Mouse (Mus musculus) thymus, adult 2 months (tissue): Measurements from ENCODE around the gene Atp10a. TPM values are rescaled to one million over a fixed set of nuclear protein-coding genes. Genes with fewer than 3 reads are reported as not detected.

Experiments used
- DNase-seq: peaks from one replicate; pipeline ENCODE4 v3.0.0; 2021
- H3K27ac ChIP-seq: fragments of 200-500 bp; 2 replicates; pipeline ENCODE4 v1.5.1; 2012; ENCODE audit warnings: low read length, control low read depth; ENCODE audit not compliant: control insufficient read depth, insufficient read depth
- H3K27me3 ChIP-seq: fragments of 200-500 bp; 2 replicates; pipeline ENCODE4 v1.6.1; 2012; ENCODE audit warnings: mild to moderate bottlenecking, low read length, moderate library complexity, mixed read lengths; ENCODE audit not compliant: control insufficient read depth, insufficient read depth
- H3K36me3 ChIP-seq: fragments of 200-500 bp; 2 replicates; pipeline ENCODE4 v1.6.1; 2012; ENCODE audit warnings: mild to moderate bottlenecking, low read length, moderate library complexity; ENCODE audit not compliant: control insufficient read depth, insufficient read depth
- H3K4me1 ChIP-seq: fragments of 200-500 bp; replicated peaks from 2 replicates; pipeline ENCODE4 v1.6.1; 2012; ENCODE audit warnings: low read length; ENCODE audit not compliant: control insufficient read depth, insufficient read depth
- H3K4me3 ChIP-seq: fragments of 200-500 bp; 2 replicates; pipeline ENCODE4 v1.5.1; 2012; ENCODE audit warnings: mild to moderate bottlenecking, low read length, control low read depth, moderate library complexity; ENCODE audit not compliant: control insufficient read depth, insufficient read depth
- CTCF ChIP-seq: fragments of 200-500 bp; IDR thresholded peaks from 2 replicates; pipeline ENCODE4 v1.5.1; 2012; ENCODE audit warnings: mild to moderate bottlenecking, control low read depth, low read length, moderate library complexity, borderline replicate concordance; ENCODE audit not compliant: control insufficient read depth, poor library complexity, insufficient read depth; ENCODE audit errors: extremely low read depth
- POLR2A ChIP-seq: fragments of 200-500 bp; IDR thresholded peaks from 2 replicates; pipeline ENCODE4 v1.6.1; 2012; ENCODE audit warnings: mild to moderate bottlenecking, low read length, control low read depth, moderate library complexity; ENCODE audit not compliant: control insufficient read depth, poor library complexity, insufficient read depth; ENCODE audit errors: extremely low read depth
- WGBS: fragments of 180-500 bp; shearing (Covaris S2); methylation state at CpG from one replicate; pipeline ENCODE4 v1.1.7; 2018; 5-methylcytosine and 5-hydroxymethylcytosine counted together
- polyA plus RNA-seq: library from polyadenylated mRNA; depleted of rRNA; stranded (reverse); fragments of >200 nt; gene quantifications from 2 replicates; pipeline ENCODE4 v1.2.3, GENCODE M21; 2012

Atp10a gene
- polyA plus RNA-seq, 1 experiment: 54.8 TPM

- no peaks in the 10 kb centered on the region for H3K27me3 ChIP-seq
- no peaks in the 10 kb centered on the region for H3K36me3 ChIP-seq
- no peak overlapping the region for H3K4me3 ChIP-seq
- DNase-seq: no peak
- TF ChIP-seq POLR2A (no peak), CTCF (no peak)
- H3K27ac ChIP-seq: no peak overlapping the region
- WGBS: 94% methylated on average over 4 of the region's 4 CpGs
- no peaks in the 10 kb centered on the region for H3K4me1 ChIP-seq
Measured at GRCm38 (mm10) chr7:58640456-58640855, 15.5 kb upstream of the Atp10a start.

GRCm38 (mm10) chr7:58641916-58642315 is 14.1 kb upstream of the Atp10a start:
- no peak for DNase-seq
- 94% methylated on average over 3 of the region's 3 CpGs for WGBS
- H3K4me1 ChIP-seq: no peaks in the 10 kb centered on the region
- H3K36me3 ChIP-seq: no peaks in the 10 kb centered on the region
- H3K4me3 ChIP-seq: no peak overlapping the region
- H3K27ac ChIP-seq: no peak overlapping the region
- no peak for TF ChIP-seq CTCF
- no peak for TF ChIP-seq POLR2A
- no peaks in the 10 kb centered on the region for H3K27me3 ChIP-seq

DNA sequence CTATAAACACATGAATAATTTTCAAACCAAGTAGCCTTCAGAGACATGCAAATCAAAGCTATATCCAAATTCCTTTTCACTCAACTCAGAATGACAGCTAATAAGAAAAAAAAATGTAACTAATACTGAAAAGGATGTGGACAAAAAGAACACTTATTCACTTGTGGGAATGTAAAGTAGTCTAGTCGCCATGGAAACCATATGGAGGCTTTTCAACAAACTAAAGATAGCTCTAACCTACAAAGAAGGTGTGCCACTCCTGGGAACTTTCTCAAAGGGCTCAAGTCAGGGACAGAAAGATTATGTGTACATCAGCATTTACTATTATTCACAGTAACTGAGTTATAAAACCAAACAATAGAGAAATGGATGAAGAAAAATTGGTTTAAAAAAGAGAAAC is 8.6 kb upstream of the Atp10a start:
- no peak for DNase-seq
- Histone ChIP-seq H3K4me1 (no peaks in the 10 kb centered on the region), H3K27me3 (no peaks in the 10 kb centered on the region), H3K27ac (no peak overlapping the region), H3K36me3 (no peaks in the 10 kb centered on the region), H3K4me3 (no peak overlapping the region)
- TF ChIP-seq CTCF: no peak
- TF ChIP-seq POLR2A: no peak
- 76% methylated on average over 1 of the region's 1 CpGs for WGBS

GRCm38 (mm10) chr7:58657913-58658789 is 2.2 kb downstream of the Atp10a start:
- H3K4me1 ChIP-seq: peaks cover 29% of the 10 kb centered on the region
- DNase-seq: peak; percentile 81
- TF ChIP-seq POLR2A: peak; percentile 75; the same call in 1 of the 2 replicates
- peak; percentile 46; the same call in 1 of the 2 replicates for TF ChIP-seq CTCF

GRCm38 (mm10) chr7:58658790-58659405 is 2.9 kb downstream of the Atp10a start:
- DNase-seq: no peak
- peaks cover 29% of the 10 kb centered on the region for H3K4me1 ChIP-seq
- TF ChIP-seq CTCF: no peak
- TF ChIP-seq POLR2A: no peak

More at GRCm38 (mm10) chr7:58657913-58658789, 2.2 kb downstream of the Atp10a start:
- Histone ChIP-seq H3K4me3 (peak overlapping the region; percentile 92), H3K36me3 (no peaks in the 10 kb centered on the region), H3K27me3 (no peaks in the 10 kb centered on the region), H3K27ac (peak overlapping the region; percentile 48)
- WGBS: under 1% methylated on average over 81 of the region's 81 CpGs

GRCm38 (mm10) chr7:58660046-58660445 is 4.1 kb downstream of the Atp10a start:
- DNase-seq: no peak
- Histone ChIP-seq H3K27me3 (no peaks in the 10 kb centered on the region), H3K27ac (no peak overlapping the region), H3K36me3 (no peaks in the 10 kb centered on the region), H3K4me3 (peak overlapping the region; percentile 36; the same call in 1 of the 2 replicates), H3K4me1 (peaks cover 29% of the 10 kb centered on the region)
- TF ChIP-seq POLR2A: no peak
- no peak for TF ChIP-seq CTCF

More at GRCm38 (mm10) chr7:58658790-58659405, 2.9 kb downstream of the Atp10a start:
- 22% methylated on average over 14 of the region's 14 CpGs for WGBS
- H3K27me3 ChIP-seq: no peaks in the 10 kb centered on the region
- peak overlapping the region; percentile 92 for H3K4me3 ChIP-seq
- no peak overlapping the region for H3K27ac ChIP-seq
- H3K36me3 ChIP-seq: no peaks in the 10 kb centered on the region
